Mouse (Mus musculus): ENCODE data around the gene Tbx10. TPM values are rescaled to one million over a fixed set of nuclear protein-coding genes. Genes with fewer than 3 reads are reported as not detected.

Tbx10 gene
- polyA plus RNA-seq, 1 experiment = 0.46 TPM

GRCm38 (mm10) chr19:3980917-3981316 lies 11.6 kb upstream of the Tbx10 start:
- TF ChIP-seq CTCF (IDR thresholded peaks at IDR 0.05; ENCODE audit: borderline replicate concordance, extremely low read depth, insufficient read depth, insufficient read length) (no peak), POLR2A (IDR thresholded peaks at IDR 0.05; ENCODE audit: borderline replicate concordance, extremely low read depth, insufficient read depth, insufficient read length, poor library complexity, severe bottlenecking) (no peak)
- DNase-seq (ENCODE audit: low read depth) = no peak

- TF ChIP-seq CTCF (IDR thresholded peaks at IDR 0.05; ENCODE audit: borderline replicate concordance, extremely low read depth, insufficient read depth, insufficient read length) = no peak
- no peak for TF ChIP-seq POLR2A (IDR thresholded peaks at IDR 0.05; ENCODE audit: borderline replicate concordance, extremely low read depth, insufficient read depth, insufficient read length, poor library complexity, severe bottlenecking)
Observed at GRCm38 (mm10) chr19:3983527-3984200, 8.9 kb upstream of the Tbx10 start.

GRCm38 (mm10) chr19:3985261-3985681 lies 7.3 kb upstream of the Tbx10 start:
- TF ChIP-seq POLR2A (IDR thresholded peaks at IDR 0.05; ENCODE audit: borderline replicate concordance, extremely low read depth, insufficient read depth, insufficient read length, poor library complexity, severe bottlenecking) = no peak
- TF ChIP-seq CTCF (IDR thresholded peaks at IDR 0.05; ENCODE audit: borderline replicate concordance, extremely low read depth, insufficient read depth, insufficient read length) = no peak
- DNase-seq (ENCODE audit: low read depth) = no peak

More at GRCm38 (mm10) chr19:3983527-3984200, 8.9 kb upstream of the Tbx10 start:
- DNase-seq (ENCODE audit: low read depth) = no peak

- TF ChIP-seq CTCF (IDR thresholded peaks at IDR 0.05; ENCODE audit: borderline replicate concordance, extremely low read depth, insufficient read depth, insufficient read length) = no peak
- TF ChIP-seq POLR2A (IDR thresholded peaks at IDR 0.05; ENCODE audit: borderline replicate concordance, extremely low read depth, insufficient read depth, insufficient read length, poor library complexity, severe bottlenecking) = no peak
- DNase-seq (ENCODE audit: low read depth) = peak; percentile 62
Observed at GRCm38 (mm10) chr19:3986334-3986733, 6.2 kb upstream of the Tbx10 start, which contains the start of gene Acy3. TSS of gene Acy3 (plus strand) at chr19:3986570.

- no peak for TF ChIP-seq POLR2A (IDR thresholded peaks at IDR 0.05; ENCODE audit: borderline replicate concordance, extremely low read depth, insufficient read depth, insufficient read length, poor library complexity, severe bottlenecking)
- TF ChIP-seq CTCF (IDR thresholded peaks at IDR 0.05; ENCODE audit: borderline replicate concordance, extremely low read depth, insufficient read depth, insufficient read length) = no peak
- DNase-seq (ENCODE audit: low read depth) = no peak
Observed at GRCm38 (mm10) chr19:3988066-3988465, 4.5 kb upstream of the Tbx10 start.

- DNase-seq (ENCODE audit: low read depth) = no peak
- TF ChIP-seq POLR2A (IDR thresholded peaks at IDR 0.05; ENCODE audit: borderline replicate concordance, extremely low read depth, insufficient read depth, insufficient read length, poor library complexity, severe bottlenecking) (no peak), CTCF (IDR thresholded peaks at IDR 0.05; ENCODE audit: borderline replicate concordance, extremely low read depth, insufficient read depth, insufficient read length) (no peak; the same call in 1 of the 2 replicates)
Observed at GRCm38 (mm10) chr19:3988750-3989149, 3.8 kb upstream of the Tbx10 start.

GRCm38 (mm10) chr19:3990804-3991203 lies 1.7 kb upstream of the Tbx10 start:
- no peak for DNase-seq (ENCODE audit: low read depth)
- TF ChIP-seq POLR2A (IDR thresholded peaks at IDR 0.05; ENCODE audit: borderline replicate concordance, extremely low read depth, insufficient read depth, insufficient read length, poor library complexity, severe bottlenecking) = no peak
- TF ChIP-seq CTCF (IDR thresholded peaks at IDR 0.05; ENCODE audit: borderline replicate concordance, extremely low read depth, insufficient read depth, insufficient read length) = no peak

GRCm38 (mm10) chr19:3991562-3991961 lies 990 bp upstream of the Tbx10 start:
- no peak for DNase-seq (ENCODE audit: low read depth)
- TF ChIP-seq CTCF (IDR thresholded peaks at IDR 0.05; ENCODE audit: borderline replicate concordance, extremely low read depth, insufficient read depth, insufficient read length) (no peak), POLR2A (IDR thresholded peaks at IDR 0.05; ENCODE audit: borderline replicate concordance, extremely low read depth, insufficient read depth, insufficient read length, poor library complexity, severe bottlenecking) (no peak)

GRCm38 (mm10) chr19:3991966-3992365 lies 586 bp upstream of the Tbx10 start:
- DNase-seq (ENCODE audit: low read depth) = no peak
- TF ChIP-seq CTCF (IDR thresholded peaks at IDR 0.05; ENCODE audit: borderline replicate concordance, extremely low read depth, insufficient read depth, insufficient read length) (no peak), POLR2A (IDR thresholded peaks at IDR 0.05; ENCODE audit: borderline replicate concordance, extremely low read depth, insufficient read depth, insufficient read length, poor library complexity, severe bottlenecking) (no peak)

- DNase-seq (ENCODE audit: low read depth) = no peak
- TF ChIP-seq CTCF (IDR thresholded peaks at IDR 0.05; ENCODE audit: borderline replicate concordance, extremely low read depth, insufficient read depth, insufficient read length) = no peak
- TF ChIP-seq POLR2A (IDR thresholded peaks at IDR 0.05; ENCODE audit: borderline replicate concordance, extremely low read depth, insufficient read depth, insufficient read length, poor library complexity, severe bottlenecking) = no peak
Observed at GRCm38 (mm10) chr19:3994932-3995331, 2.4 kb downstream of the Tbx10 start.

- TF ChIP-seq CTCF (IDR thresholded peaks at IDR 0.05; ENCODE audit: borderline replicate concordance, extremely low read depth, insufficient read depth, insufficient read length) (no peak), POLR2A (IDR thresholded peaks at IDR 0.05; ENCODE audit: borderline replicate concordance, extremely low read depth, insufficient read depth, insufficient read length, poor library complexity, severe bottlenecking) (no peak)
- no peak for DNase-seq (ENCODE audit: low read depth)
Observed at GRCm38 (mm10) chr19:3995505-3995904, 3.0 kb downstream of the Tbx10 start.

- no peak for DNase-seq (ENCODE audit: low read depth)
- no peak for TF ChIP-seq CTCF (IDR thresholded peaks at IDR 0.05; ENCODE audit: borderline replicate concordance, extremely low read depth, insufficient read depth, insufficient read length)
- no peak for TF ChIP-seq POLR2A (IDR thresholded peaks at IDR 0.05; ENCODE audit: borderline replicate concordance, extremely low read depth, insufficient read depth, insufficient read length, poor library complexity, severe bottlenecking)
Observed at GRCm38 (mm10) chr19:3996106-3996505, 3.6 kb downstream of the Tbx10 start.
